Mouse (Mus musculus) liver, embryonic 14.5 days (tissue): Measurements from ENCODE around the gene Zfp689.

Experiments
- CTCF ChIP-seq: IDR thresholded peaks from 2 replicates; pipeline ENCODE4 v1.5.1; 2016; ENCODE audit warnings: antibody characterized with exemption, low read depth, control low read depth
- EP300 ChIP-seq: IDR thresholded peaks from 2 replicates; pipeline ENCODE4 v1.6.1; 2016; ENCODE audit warnings: antibody characterized with exemption, low read depth

DNA sequence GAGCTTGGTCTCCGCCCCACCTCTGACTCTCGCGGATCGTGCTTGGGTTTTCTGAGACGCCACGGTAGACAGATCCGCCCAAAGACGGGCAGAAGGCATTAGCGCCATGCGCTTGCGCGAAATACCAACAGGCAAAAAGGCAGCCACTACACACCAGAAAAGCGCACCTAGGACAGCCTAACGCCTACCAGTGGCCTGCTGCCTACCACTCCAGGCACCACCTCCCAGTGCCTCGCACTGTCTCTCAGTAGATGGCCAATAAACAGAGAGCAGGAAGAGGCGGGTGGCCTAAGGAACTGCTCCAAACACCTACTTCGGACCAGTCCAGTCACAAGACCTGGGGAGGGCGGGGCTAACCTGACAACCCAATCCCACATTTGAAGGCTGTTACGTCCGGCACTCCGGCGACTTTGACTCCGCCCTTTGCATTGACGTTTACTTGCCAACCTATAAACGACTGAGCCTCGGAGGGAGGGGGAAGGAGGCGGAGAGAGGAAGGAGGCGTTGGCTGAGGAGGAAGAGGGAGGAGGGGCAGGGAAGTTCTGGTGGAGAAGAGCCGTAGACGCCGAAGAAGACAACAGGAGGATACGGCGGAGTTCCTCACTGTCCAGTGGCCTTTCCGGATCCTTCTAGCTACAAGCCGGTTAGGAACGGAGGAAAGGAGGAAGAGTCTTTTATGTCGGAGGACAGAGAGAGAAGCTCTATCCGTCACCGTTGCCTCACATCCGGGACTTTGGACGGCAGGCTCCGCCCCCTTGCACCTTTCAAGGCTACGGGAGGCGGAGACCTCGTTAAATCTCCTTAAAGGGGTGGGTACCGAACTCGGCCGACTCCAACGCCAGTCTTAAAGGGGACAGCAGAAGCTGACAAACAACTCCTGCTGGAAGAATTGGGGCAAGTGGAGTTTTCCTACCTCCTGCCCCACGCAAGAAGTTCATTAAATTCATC is 29.0 kb upstream of the Zfp689 start:
- TF ChIP-seq CTCF (peak; percentile 44), EP300 (peak; percentile 25; the same call in 1 of the 2 replicates)
